Mouse (Mus musculus) thymus, adult 18-20 months (tissue): ENCODE results near the gene Slc29a4.

Experiments used
- DNase-seq, 2 experiments: peaks; one replicate each; pipeline ENCODE4 v3.0.0; 2022; ENCODE audit warnings: mixed read lengths in 2 of 2

Slc29a4 gene

DNA sequence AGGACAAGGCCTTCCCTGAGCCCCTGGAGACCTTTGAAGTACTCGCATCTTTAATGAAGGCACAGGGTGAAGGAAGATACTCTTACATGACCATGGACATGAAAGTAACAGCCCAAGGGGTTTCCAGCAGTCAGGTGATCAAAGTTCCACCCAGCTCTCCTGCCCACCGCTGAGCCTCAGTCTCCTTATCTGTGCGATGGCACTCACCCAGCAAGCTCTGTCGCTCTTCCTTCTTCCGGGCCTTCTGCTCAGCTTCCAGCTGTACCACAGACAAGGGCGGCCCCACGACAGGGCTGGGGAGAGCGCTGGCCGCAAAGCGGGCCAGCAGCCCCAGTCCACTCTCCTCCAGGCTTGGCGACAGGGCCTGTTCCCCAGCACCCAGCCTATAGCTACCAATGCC lies 57.9 kb downstream of the Slc29a4 start:
- DNase-seq, result no peak

DNA sequence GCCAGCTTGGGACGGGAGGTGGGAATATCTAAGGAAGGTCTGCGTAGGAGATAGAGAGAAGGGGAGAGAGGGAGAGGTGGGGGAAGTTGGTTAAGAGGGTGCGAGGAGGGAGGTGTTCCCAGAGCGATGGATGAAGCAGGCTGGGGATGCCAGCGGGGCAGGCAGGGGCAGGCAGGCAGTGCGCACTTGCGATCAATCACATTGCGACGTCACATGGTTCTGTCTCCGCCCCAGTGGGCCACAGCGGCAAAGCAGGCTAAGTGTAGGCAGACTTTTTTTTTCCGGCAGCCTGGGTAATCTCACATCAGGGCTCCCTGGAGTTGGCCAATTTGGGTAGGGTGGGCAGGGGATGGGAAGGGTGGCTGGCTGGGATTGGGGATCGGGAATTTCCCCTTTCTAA lies 59.9 kb downstream of the Slc29a4 start:
- no peak for DNase-seq

DNA sequence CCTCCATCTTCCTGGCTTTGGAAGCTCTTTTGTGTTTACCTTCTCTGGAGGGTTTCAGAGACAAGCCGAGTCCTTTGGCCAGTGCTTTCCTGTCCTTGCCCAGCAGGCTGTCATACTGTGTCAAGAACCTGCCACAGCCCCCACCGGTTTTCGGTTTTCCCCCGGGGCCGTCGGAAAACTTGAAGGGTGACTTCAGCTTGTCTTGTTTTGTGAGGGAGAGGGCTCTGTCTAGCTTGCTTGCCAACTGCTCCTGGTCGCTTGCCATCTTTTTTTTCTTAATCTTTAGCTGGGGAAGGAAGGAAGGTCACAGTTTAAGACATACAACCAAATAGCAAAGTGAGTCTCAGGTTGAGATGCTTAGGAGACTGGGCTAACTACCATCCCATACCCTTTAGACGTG lies 67.5 kb downstream of the Slc29a4 start:
- no peak for DNase-seq

DNA sequence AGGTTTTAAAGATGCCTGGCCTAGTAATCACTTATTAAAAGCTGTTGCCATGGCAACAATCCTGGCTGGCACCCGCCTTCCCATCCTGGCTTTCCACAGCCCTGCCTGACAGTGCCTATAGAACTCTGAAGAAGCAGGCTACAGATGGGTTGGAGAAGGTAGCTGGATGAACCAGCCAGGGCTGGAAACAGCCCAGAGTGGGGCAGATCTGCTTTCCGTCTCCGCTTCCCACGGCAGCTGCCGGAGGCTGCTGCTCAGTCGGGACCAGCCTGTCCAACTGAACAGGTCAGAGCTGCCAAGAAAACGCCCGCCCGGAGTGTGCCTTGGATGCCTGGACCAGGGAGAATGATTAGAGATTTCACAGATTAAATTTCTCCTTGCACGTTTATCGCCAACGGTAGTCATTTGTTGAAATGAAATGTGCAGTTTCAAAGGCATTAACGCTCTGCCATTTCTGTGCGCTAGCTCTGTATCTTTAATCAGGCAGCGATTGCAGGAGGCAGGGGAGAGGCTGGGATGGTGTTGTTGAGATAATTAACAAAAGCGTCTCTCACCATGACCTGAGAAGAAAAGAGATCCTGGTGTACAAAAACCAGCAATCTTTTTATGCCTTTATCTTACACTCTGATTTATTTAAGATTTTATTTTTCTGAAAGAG lies 69.1 kb downstream of the Slc29a4 start:
- no peak for DNase-seq

DNA sequence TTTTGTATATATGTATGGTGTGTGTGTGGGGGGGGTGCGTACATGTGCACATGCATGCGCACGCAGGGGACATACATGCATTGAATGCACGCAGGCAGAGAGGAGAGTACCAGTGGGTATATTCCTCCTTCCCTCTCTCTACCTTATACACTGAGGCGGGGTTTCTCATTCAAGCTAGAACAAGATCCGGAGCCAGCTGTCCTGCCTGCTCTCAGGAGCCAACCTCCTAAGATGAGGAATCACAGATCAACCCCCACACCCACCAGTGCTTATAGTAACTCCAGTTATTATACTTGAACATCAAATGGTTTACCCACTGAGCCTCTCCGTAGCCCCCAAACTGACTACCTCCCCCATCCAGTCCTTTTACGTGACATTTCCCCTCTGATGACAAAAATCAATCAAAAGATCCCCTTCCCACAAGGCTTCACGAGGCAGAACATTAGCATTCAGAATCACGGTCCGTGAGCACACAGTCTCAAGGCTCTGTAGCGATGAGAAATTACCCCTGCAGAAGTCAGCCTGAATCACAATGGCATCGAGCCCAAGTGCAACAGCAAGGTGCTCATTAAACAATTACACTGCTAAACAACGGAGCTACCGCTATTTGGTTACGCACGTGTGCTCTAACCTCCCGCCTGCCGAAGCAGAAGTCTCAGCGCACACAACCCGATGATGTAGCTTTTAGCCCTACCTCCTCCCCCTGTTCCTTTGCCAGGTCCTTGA lies 69.9 kb downstream of the Slc29a4 start:
- DNase-seq, result no peak

DNA sequence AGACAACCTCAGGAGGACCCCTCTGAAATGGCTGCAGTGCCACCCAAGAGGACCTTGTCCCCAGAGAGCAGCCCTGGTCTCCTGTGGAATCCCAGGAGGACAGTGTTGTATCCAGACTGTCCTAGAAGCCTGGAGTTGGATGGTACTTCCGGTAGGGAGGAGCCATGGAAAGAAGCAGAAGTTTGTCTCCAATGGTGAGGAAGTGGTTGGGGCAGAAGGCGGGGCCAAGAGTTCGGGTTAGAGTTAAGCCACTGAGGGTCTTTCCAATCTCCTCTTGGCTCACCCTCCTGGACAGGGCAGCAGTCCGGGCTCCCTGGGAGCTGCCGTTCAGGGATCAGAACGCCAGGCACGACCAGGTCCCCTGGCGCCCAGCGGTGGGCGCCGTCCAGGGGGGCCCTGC lies 72.0 kb downstream of the Slc29a4 start:
- no peak for DNase-seq

DNA sequence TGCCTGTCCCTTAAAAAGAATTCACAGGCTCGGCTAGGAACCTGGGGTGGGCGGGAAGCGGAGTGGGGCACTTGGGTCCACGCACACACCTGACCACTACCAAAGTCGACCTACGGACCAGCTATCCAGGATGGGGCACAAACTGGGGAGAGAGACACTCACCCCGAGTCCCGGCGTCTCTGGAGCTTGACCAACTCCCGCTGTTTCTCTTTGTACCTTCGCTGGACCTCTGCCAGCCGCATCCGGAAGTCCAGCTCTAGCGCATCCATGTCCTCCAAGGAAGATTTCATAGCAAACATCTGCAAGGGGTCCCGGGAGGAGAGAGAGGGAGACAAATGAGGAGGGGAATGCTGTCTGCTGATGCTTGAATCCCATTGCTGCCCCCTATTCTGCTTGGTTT lies 72.6 kb downstream of the Slc29a4 start:
- no peak for DNase-seq

DNA sequence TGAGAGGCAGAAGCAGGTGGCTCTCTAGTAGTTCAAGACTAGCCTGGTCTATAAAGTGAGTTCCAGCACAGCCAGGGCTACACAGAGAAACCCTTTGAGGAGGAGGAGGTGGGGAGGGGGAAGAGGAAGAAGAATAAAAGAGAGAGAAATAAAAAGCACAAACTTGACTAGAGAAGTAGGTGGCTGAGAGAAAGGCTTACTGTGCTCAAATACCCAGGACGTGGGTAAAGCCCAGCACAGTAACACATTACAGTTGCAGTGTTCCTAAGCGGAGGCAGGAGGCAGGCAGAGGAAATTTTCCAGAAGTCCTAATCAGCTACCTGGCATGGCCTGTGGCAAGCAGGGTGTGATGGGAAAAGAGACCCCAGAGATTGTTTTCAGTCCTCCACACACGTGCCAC lies 74.4 kb downstream of the Slc29a4 start:
- no peak for DNase-seq

DNA sequence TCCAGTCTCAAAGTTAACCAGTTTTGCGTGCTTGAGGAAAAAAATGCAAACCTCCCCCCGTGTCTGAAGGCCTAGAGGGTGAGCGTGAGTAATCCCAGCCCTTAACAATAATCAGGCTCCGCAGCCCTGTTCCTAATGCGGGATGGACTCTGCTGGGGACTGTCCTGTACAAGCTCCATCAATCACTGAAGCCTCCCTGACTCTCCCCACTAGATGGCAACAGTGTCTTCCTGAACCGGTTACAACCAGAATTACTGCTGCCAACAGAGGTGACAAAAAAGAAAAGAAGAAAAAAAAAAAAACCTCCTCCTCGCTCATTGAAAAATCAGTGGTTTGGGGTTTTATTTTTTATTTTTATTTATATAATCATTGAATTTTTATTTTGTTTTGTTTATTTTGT lies 75.6 kb downstream of the Slc29a4 start:
- peak in 1 of 2 experiments; percentile 33 for DNase-seq

DNA sequence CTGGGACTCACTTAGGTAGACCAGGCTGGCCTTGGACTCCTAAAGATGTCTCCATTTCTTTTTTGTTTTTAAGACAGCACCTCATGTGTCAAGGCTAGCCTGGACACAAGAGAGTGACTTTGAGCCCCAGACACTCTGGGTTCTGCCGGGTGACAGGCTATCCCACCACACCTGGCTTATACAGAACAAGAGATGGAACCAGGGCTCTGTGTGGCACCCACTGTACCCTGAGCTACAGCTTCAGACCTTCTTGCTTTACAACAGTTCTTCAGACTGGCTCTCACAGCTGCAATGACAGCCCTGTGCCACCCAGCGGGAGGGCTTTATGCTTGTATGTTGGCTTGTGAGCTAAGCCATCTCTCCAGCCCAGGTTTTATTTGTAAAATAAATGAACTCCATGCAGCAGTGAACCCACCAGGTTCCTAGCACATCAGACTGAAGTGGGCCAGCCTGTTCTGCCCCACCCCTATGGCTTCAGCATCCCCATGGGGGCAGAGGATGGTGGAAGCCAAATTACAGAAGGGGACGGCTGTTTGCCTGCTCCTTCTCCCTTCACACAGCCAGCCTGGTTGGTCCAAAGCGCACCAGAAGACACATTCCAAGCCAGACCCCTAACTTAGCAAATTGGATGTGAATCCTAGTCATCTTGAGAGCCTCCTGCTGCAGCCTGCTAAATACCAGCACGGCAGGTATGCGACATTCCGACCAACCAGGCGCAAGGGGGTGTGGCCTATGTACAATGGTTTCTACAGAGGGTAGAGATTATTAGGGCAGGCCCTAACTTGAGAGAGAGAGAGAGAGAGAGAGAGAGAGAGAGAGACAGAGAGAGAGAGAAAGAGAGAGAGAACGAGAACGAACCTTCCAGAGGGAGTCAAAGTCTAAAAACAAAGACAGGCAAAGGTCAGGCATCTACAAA lies 76.3 kb downstream of the Slc29a4 start:
- DNase-seq, result no peak

DNA sequence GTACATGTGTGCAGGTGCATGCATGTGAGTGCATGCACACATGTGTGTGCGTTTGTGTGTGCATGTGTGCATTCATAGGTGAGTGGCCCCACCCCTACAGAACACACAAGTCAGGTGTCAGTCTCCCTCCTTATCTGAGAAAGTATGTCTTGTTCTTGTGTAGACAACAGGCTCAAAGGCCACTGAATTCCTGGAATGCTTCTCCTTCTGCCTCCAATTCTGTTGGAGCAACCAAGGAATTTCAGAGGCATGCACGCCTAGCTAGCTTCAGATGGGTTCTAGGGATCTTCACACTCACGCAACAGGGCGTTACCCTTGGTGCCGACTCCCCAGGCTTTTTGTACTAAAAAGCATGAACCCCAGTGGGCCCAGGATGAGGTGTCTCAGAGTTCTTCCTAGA lies 77.3 kb downstream of the Slc29a4 start:
- no peak for DNase-seq

DNA sequence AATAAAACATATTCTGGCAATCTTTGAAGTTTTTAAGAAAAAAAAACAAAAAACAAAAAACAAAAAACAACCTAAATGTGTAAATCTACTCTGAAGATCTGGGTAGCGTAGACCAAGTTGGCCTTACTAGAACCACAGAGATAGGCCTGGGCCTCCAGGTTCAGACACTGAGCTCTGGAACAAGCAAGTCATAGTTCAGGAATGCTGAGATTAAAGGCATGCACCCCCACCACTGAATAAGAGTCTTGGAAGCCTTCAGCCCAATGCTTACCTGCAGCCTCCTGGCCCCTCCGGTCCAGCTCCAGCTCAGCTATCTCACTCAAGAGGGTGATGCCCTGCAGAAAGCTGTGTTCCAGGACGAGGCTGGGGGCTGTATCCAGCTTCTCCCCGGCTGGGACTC lies 78.7 kb downstream of the Slc29a4 start:
- DNase-seq, result no peak

DNA sequence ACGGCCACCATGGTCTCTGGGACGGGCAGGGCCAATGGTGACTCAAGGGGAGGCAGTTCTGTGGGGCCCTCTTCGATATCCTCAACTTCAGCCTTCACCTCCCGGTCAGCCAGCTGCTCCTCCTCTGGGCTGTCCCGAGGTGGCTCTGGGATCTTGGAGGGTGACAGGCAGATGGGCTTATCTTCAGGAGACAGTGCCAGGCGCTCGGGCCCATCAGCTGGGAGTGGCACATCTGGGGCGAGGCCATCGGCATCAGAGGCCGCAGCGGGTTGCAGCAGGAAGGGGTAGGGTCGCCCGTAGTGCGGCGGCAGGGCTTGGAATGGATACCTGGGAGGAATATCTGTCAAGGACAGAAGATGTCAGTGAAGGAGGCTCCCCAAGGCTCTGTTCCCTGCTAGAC lies 79.7 kb downstream of the Slc29a4 start:
- DNase-seq, result no peak
